Mouse (Mus musculus) brain, adult 10 weeks (tissue): Measurements from ENCODE around the gene Zfp768. TPM values are rescaled to one million over a fixed set of nuclear protein-coding genes. Genes with fewer than 3 reads are reported as not detected.

Experiments used
- polyA plus RNA-seq: library from polyadenylated mRNA; stranded (reverse); fragments of 350-450 nt; fragmentation: Illumina TruSeq; extraction: RNeasy Lipid Tissue Mini Kit (QIAGEN cat#74804); gene quantifications from one replicate; pipeline ENCODE4 v1.2.3, GENCODE M21; 2015; ENCODE audit warnings: low read depth, low replicate concordance

Gene Zfp768
- 11.7 TPM for polyA plus RNA-seq

GRCm38 (mm10) chr7:127345512-127346325 lies at the start of gene Zfp768:
Zfp768 (minus strand) TSS chr7:127345589.

GRCm38 (mm10) chr7:127393157-127393943 lies 48.0 kb upstream of the Zfp768 start, which contains the start of gene E430018J23Rik:
E430018J23Rik (minus strand) TSS chr7:127393629.

GRCm38 (mm10) chr7:127386641-127387392 lies 41.4 kb upstream of the Zfp768 start, which contains the start of gene 9130019O22Rik:
9130019O22Rik (minus strand) TSS chr7:127387166.

GRCm38 (mm10) chr7:127375271-127376245 lies 30.2 kb upstream of the Zfp768 start, which contains the start of gene Zfp747:
Zfp747 (minus strand) TSS chr7:127376050.

GRCm38 (mm10) chr7:127296098-127296497 lies 49.3 kb downstream of the Zfp768 start, which contains the start of gene Itgal:
Itgal (plus strand) TSS chr7:127296260.

Other genes with a start within 250 kb of the Zfp768 start
- gene Qprt, start 223.4 kb downstream of the Zfp768 start, polyA plus RNA-seq, result 0.36 TPM
- 0.21 TPM for gene Spn, start 207.8 kb downstream of the Zfp768 start, polyA plus RNA-seq
- gene Cd2bp2, start 149.5 kb downstream of the Zfp768 start, polyA plus RNA-seq, result 74.5 TPM
- 53.6 TPM for gene Tbc1d10b, start 137.1 kb downstream of the Zfp768 start, polyA plus RNA-seq
- gene Mylpf, start 136.7 kb downstream of the Zfp768 start, polyA plus RNA-seq, result 5.3 TPM
- 14.3 TPM for gene Zfp553, start 112.5 kb downstream of the Zfp768 start, polyA plus RNA-seq
- 6.4 TPM for gene Sept1, start 112.5 kb downstream of the Zfp768 start, polyA plus RNA-seq
- gene Zfp771, start 101.3 kb downstream of the Zfp768 start, polyA plus RNA-seq, result 23.6 TPM
- gene Dctpp1, start 84.9 kb downstream of the Zfp768 start, polyA plus RNA-seq, result 44.7 TPM
- 35.9 TPM for gene Sephs2, start 71.5 kb downstream of the Zfp768 start, polyA plus RNA-seq
- gene Itgal, start 49.3 kb downstream of the Zfp768 start, polyA plus RNA-seq, result 0.46 TPM
- gene Zfp747, start 30.5 kb upstream of the Zfp768 start, polyA plus RNA-seq, result 5.3 TPM
- 2.3 TPM for gene 9130019O22Rik, start 41.6 kb upstream of the Zfp768 start, polyA plus RNA-seq
- gene E430018J23Rik, start 48.0 kb upstream of the Zfp768 start, polyA plus RNA-seq, result 5.9 TPM
- gene Zfp764, start 61.2 kb upstream of the Zfp768 start, polyA plus RNA-seq, result 5.1 TPM
- gene Zfp688, start 76.5 kb upstream of the Zfp768 start, polyA plus RNA-seq, result 20.0 TPM
- 4.0 TPM for gene Zfp689, start 103.6 kb upstream of the Zfp768 start, polyA plus RNA-seq
- gene Prr14, start 114.0 kb upstream of the Zfp768 start, polyA plus RNA-seq, result 26.1 TPM
- 44.8 TPM for gene Fbrs, start 133.6 kb upstream of the Zfp768 start, polyA plus RNA-seq
- 22.6 TPM for gene Srcap, start 166.4 kb upstream of the Zfp768 start, polyA plus RNA-seq
- gene Gm42715, start 174.0 kb upstream of the Zfp768 start, polyA plus RNA-seq, result 11.1 TPM
- gene Tmem265, start 215.8 kb upstream of the Zfp768 start, polyA plus RNA-seq, result not detected
- gene Phkg2, start 227.8 kb upstream of the Zfp768 start, polyA plus RNA-seq, result 93.0 TPM
- 12.4 TPM for gene Ccdc189, start 243.0 kb upstream of the Zfp768 start, polyA plus RNA-seq
- 30.1 TPM for gene Rnf40, start 243.2 kb upstream of the Zfp768 start, polyA plus RNA-seq